Mouse (Mus musculus) forebrain, postnatal 0 days (tissue): ENCODE data around the gene Pdxk. TPM values are rescaled to one million over a fixed set of nuclear protein-coding genes. Genes with fewer than 3 reads are reported as not detected.
"Not testable (repeated sequence)": the region's sequence is repeated elsewhere in the genome, so short reads cannot be mapped to it uniquely, and the experiment has no call there.

Source experiments
- ATAC-seq: fragments of 200-750 bp; cut with Nextera tagmentation; 2 replicates; pipeline ENCODE4 v1.8.0; 2017; ENCODE audit warnings: mild to moderate bottlenecking, moderate library complexity
- DNase-seq: peaks from one replicate; pipeline ENCODE4 v3.0.0-alpha.2; 2015
- H3K27ac ChIP-seq: fragments of 300-500 bp; sonication (generic); 2 replicates; pipeline ENCODE4 v1.5.1; 2014; ENCODE audit warnings: low read depth, mild to moderate bottlenecking, antibody characterized with exemption, low read length, moderate library complexity, mixed read lengths
- H3K27me3 ChIP-seq: fragments of 300-500 bp; sonication (generic); 2 replicates; pipeline ENCODE4 v1.6.1; 2014; ENCODE audit warnings: mild to moderate bottlenecking, low read length, mixed read lengths; ENCODE audit not compliant: insufficient read depth
- H3K36me3 ChIP-seq: fragments of 300-500 bp; sonication (generic); 2 replicates; pipeline ENCODE4 v1.6.1; 2014; ENCODE audit warnings: mild to moderate bottlenecking, moderate library complexity; ENCODE audit not compliant: insufficient read depth
- H3K4me1 ChIP-seq: fragments of 300-500 bp; sonication (generic); 2 replicates; pipeline ENCODE4 v1.6.1; 2014; ENCODE audit warnings: antibody characterized with exemption; ENCODE audit not compliant: insufficient read depth
- H3K4me2 ChIP-seq: fragments of 300-500 bp; sonication (generic); 2 replicates; pipeline ENCODE4 v1.6.1; 2014; ENCODE audit warnings: low read depth, mild to moderate bottlenecking, moderate library complexity
- H3K4me3 ChIP-seq: fragments of 300-500 bp; sonication (generic); 2 replicates; pipeline ENCODE4 v1.5.1; 2014; ENCODE audit warnings: low read depth, low read length, mixed read lengths
- H3K9ac ChIP-seq: fragments of 300-500 bp; sonication (generic); 2 replicates; pipeline ENCODE4 v1.6.1; 2014; ENCODE audit warnings: mild to moderate bottlenecking
- H3K9me3 ChIP-seq: fragments of 300-500 bp; sonication (generic); 2 replicates; pipeline ENCODE4 v1.6.1; 2016; ENCODE audit warnings: low read length
- CTCF ChIP-seq: sonication (generic); IDR thresholded peaks from 2 replicates; pipeline ENCODE4 v1.5.1; 2016; ENCODE audit warnings: antibody characterized with exemption, control low read depth, low read depth
- WGBS: fragments of 180-500 bp; shearing (Covaris S2); extraction: QIAGEN DNeasy Blood & Tissue Kit; methylation state at CpG from one replicate; pipeline ENCODE4 v1.1.7; 2014; 5-methylcytosine and 5-hydroxymethylcytosine counted together
- polyA plus RNA-seq: library from polyadenylated mRNA; unstranded; fragments of >200 nt; fragmentation: Nextera tagmentation; extraction: Ambion mirVana; gene quantifications from 2 replicates; pipeline ENCODE4 v1.2.1, GENCODE M21; 2015
- total RNA-seq: library from RNA; depleted of rRNA; stranded (reverse); fragments of >200 nt; gene quantifications from 2 replicates; pipeline ENCODE4 v1.2.3, GENCODE M21; 2014

Pdxk gene
- total and polyA plus RNA-seq, 2 experiments from 2014 or later: 30.7 to 43.6 TPM

DNA sequence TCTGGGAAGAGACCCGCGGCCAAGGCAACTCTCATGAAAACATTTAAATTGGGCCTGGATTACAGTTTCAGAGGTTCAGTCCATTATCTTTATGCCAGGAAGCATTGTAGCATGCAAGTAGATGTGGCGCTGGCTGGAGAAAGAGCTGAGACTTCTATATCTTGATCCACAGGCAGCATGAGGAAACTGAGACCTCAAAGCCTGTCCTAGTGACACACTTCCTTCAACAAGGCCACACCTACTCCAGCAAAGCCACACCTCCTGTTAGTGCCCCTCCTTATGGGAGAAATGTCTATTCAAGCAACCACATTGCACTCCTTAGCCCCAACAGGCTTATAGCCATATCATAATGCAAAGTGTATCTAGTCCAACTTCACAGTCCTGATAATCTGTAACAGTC, 42.2 kb downstream of the Pdxk start:
- no peaks in the 10 kb centered on the region for H3K9me3 ChIP-seq
- no peak for ATAC-seq
- H3K4me3 ChIP-seq: no peak overlapping the region
- no peak overlapping the region for H3K27ac ChIP-seq
- H3K36me3 ChIP-seq: peaks cover 2% of the 10 kb centered on the region; the same call in 1 of the 2 replicates
- no peak for DNase-seq
- no peak for TF ChIP-seq CTCF
- H3K27me3 ChIP-seq: no peaks in the 10 kb centered on the region
- no peak overlapping the region for H3K9ac ChIP-seq
- peaks cover 8% of the 10 kb centered on the region; the same call in 1 of the 2 replicates for H3K4me1 ChIP-seq
- 87% methylated on average over 3 of the region's 3 CpGs for WGBS
- H3K4me2 ChIP-seq: no peak overlapping the region

DNA sequence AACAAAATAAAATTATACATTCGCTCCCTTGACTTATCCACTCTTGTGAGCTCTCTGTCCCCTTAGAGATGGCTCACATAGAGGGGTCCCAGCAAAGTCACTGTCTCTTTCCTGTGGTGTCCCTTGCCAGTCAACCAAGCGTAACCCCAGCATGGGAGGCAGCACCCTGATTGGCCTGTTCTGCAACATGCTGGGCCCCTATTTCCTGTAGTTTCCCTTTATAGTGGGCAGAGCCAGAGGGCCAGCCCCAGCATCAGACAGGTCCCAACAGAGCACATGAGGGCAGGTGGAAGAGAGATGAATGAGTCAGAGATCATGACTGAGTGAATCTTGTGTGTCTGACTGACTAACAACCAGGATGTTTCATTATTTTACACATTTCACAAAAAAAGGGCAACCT, 43.8 kb downstream of the Pdxk start:
- TF ChIP-seq CTCF: no peak
- DNase-seq (no peak), ATAC-seq (no peak)
- no peaks in the 10 kb centered on the region for H3K36me3 ChIP-seq
- H3K4me1 ChIP-seq: no peaks in the 10 kb centered on the region
- H3K27me3 ChIP-seq: no peaks in the 10 kb centered on the region
- no peaks in the 10 kb centered on the region for H3K9me3 ChIP-seq
- H3K9ac ChIP-seq: no peak overlapping the region
- 86% methylated on average over 2 of the region's 2 CpGs for WGBS
- no peak overlapping the region for H3K27ac ChIP-seq
- H3K4me3 ChIP-seq: no peak overlapping the region
- H3K4me2 ChIP-seq: no peak overlapping the region

- no peak for TF ChIP-seq CTCF
- Histone ChIP-seq H3K36me3 (no peaks in the 10 kb centered on the region), H3K4me1 (no peaks in the 10 kb centered on the region), H3K27ac (no peak overlapping the region), H3K9me3 (no peaks in the 10 kb centered on the region), H3K9ac (no peak overlapping the region), H3K27me3 (no peaks in the 10 kb centered on the region), H3K4me3 (no peak overlapping the region), H3K4me2 (no peak overlapping the region)
- no peak for DNase-seq
- 83% methylated on average over 2 of the region's 2 CpGs for WGBS
- no peak for ATAC-seq
Observed at GRCm38 (mm10) chr10:78418791-78419190, 46.0 kb downstream of the Pdxk start.

DNA sequence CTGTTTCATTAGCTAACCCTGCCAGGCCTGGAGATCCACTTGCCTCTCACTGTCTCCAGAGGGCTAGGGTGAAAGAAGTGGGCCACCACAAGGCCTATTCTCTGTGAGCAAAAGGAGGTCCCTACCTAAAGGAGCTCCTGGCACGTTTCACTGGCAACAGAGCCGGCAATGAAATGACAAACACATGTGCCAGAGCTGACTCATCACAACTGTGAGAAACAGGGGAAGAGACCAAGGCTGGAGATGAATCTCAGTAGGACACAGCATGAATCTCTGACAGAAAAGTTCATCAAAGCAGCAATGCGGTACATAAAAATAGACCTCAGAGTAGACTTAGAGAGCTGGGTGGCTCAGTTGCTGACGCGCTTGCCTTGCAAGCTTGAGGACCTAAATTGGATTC, 46.9 kb downstream of the Pdxk start:
- no peak overlapping the region for H3K27ac ChIP-seq
- H3K4me1 ChIP-seq: no peaks in the 10 kb centered on the region
- DNase-seq (no peak), ATAC-seq (no peak)
- WGBS: 59% methylated on average over 5 of the region's 5 CpGs
- no peaks in the 10 kb centered on the region for H3K36me3 ChIP-seq
- H3K27me3 ChIP-seq: no peaks in the 10 kb centered on the region
- H3K4me3 ChIP-seq: no peak overlapping the region
- no peak overlapping the region for H3K4me2 ChIP-seq
- TF ChIP-seq CTCF: no peak
- H3K9ac ChIP-seq: no peak overlapping the region
- H3K9me3 ChIP-seq: no peaks in the 10 kb centered on the region

- H3K9me3 ChIP-seq, H3K4me2 ChIP-seq, DNase-seq, H3K27me3 ChIP-seq, H3K27ac ChIP-seq, H3K36me3 ChIP-seq, H3K4me1 ChIP-seq, ATAC-seq, H3K9ac ChIP-seq, H3K4me3 ChIP-seq: not testable (repeated sequence)
- 95% methylated on average over 3 of the region's 4 CpGs for WGBS
Observed at GRCm38 (mm10) chr10:78414936-78415335, 49.8 kb downstream of the Pdxk start.

DNA sequence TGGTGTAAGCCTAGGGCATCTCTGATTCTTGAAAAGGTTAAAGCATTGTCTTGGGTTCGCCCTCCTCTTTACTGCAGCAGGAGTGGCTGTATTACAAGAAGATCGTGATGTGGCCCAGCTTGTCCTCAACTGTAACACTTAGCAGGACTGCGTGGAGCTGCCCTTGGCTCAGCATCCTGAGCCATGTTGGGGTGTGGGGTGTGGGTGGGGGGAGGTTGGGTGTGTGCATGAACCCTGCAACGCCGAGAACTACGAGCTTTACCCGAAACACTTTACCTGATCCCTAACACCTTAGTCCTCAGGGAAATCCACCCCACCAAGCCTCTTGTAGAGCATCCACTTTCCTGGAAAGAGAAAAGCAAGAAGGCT, 51.6 kb downstream of the Pdxk start:
- Histone ChIP-seq H3K4me2 (peak overlapping the region; percentile 72), H3K9ac (peak overlapping the region; percentile 92), H3K4me3 (peak overlapping the region; percentile 92), H3K36me3 (peaks cover 25% of the 10 kb centered on the region), H3K27me3 (no peaks in the 10 kb centered on the region), H3K27ac (peak overlapping the region; percentile 68; the same call in 1 of the 2 replicates), H3K4me1 (peaks cover 7% of the 10 kb centered on the region; the same call in 1 of the 2 replicates), H3K9me3 (no peaks in the 10 kb centered on the region)
- WGBS: 41% methylated on average over 7 of the region's 7 CpGs
- TF ChIP-seq CTCF: no peak
- ATAC-seq (peak; percentile 54), DNase-seq (no peak)

DNA sequence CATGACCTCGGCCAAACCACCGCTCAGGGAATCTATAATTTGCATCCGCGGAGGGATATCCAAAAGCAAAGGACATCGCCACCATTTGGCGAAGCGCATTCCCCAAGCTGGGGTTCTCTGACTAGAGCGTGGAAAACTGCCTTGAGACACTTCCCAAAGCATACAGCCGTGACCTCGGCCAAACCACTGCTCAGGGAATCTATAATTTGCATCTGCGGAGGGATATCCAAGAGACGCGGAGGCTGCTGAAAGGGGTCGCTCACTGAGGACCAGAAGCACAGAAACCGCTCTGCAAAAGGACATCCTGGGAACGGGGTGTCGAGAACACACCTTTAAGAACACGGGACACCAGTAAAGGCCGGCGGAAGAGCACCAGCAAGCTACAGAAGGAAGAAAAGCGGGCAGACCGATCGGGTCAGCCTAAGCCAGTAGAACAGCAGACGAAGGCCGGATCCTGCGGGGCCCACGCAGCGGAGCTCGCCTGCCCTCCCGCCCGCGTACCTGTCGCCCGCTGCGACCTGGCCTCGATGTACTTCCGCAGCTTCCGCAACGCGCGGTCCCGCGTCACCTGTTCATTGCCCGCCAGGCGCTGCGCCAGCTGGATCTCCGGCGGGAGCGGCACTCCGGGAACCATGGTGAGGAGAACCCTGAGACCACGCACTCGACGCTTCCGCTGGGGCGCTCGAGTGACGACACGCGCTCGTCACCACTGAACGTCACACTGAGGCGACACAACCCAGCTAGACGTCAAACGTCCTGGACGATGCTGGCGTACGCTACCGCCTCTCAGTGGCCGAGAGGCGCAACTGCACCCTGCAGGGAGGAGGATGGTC, 52.2 kb downstream of the Pdxk start, which contains the start of gene Rrp1:
Gene Rrp1, minus strand, starts transcription at position 725 of the 833 bp plus-strand sequence.
- Histone ChIP-seq H3K4me3 (peak within 1 kb of the TSS; percentile 92), H3K36me3 (peaks cover 30% of the 10 kb centered on the region), H3K9ac (peak within 1 kb of the TSS; percentile 92), H3K4me2 (peak within 1 kb of the TSS; percentile 72), H3K4me1 (peaks cover 7% of the 10 kb centered on the region; the same call in 1 of the 2 replicates), H3K27me3 (no peaks in the 10 kb centered on the region), H3K27ac (peak within 1 kb of the TSS; percentile 89), H3K9me3 (no peaks in the 10 kb centered on the region)
- peak; percentile 99 for DNase-seq
- TF ChIP-seq CTCF: peak; percentile 100
- ATAC-seq: peak; percentile 97
- WGBS: under 1% methylated on average over 70 of the region's 70 CpGs
